Mouse (Mus musculus) central nervous system, embryonic 18 days (tissue): ENCODE data around the gene Fam217a. TPM values are rescaled to one million over a fixed set of nuclear protein-coding genes. Genes with fewer than 3 reads are reported as not detected.

Experiments used
- polyA plus RNA-seq: library from polyadenylated mRNA; depleted of rRNA; stranded (reverse); fragments of >200 nt; gene quantifications from 2 replicates; pipeline ENCODE4 v1.2.3, GENCODE M21; 2012; rRNA removed

Fam217a gene
- polyA plus RNA-seq, result 1.0 and 1.3 TPM in 2 replicates

GRCm38 (mm10) chr13:34924210-34924609 is at the start of gene Fam217a, which contains the start of gene 4933417A18Rik:
Gene Fam217a, minus strand, starts transcription at chr13:34924310.
Gene 4933417A18Rik, plus strand, starts transcription at chr13:34924409.

GRCm38 (mm10) chr13:34963511-34964397 is 39.6 kb upstream of the Fam217a start, which contains the start of gene Eci3:
Gene Eci3, minus strand, starts transcription at chr13:34963810.

GRCm38 (mm10) chr13:34875166-34875710 is 48.9 kb downstream of the Fam217a start, which contains the start of gene Prpf4b:
Gene Prpf4b, plus strand, starts transcription at chr13:34875302.

Other genes with a start within 250 kb of the Fam217a start
- 0.09 and 0.10 TPM in 2 replicates for gene Fam50b, start 189.5 kb downstream of the Fam217a start, polyA plus RNA-seq
- 121 and 132 TPM in 2 replicates for gene Prpf4b, start 49.0 kb downstream of the Fam217a start, polyA plus RNA-seq
- gene 4933417A18Rik, start 99 bp upstream of the Fam217a start, polyA plus RNA-seq, result not detected in 2 replicates
- gene Eci3, start 39.5 kb upstream of the Fam217a start, polyA plus RNA-seq, result 0.16 and 0.21 TPM in 2 replicates
- 71.0 and 78.0 TPM in 2 replicates for gene Eci2, start 102.8 kb upstream of the Fam217a start, polyA plus RNA-seq